Mouse (Mus musculus) small intestine, adult 2 months (tissue): ENCODE data around the gene Rspo4. TPM values are rescaled to one million over a fixed set of nuclear protein-coding genes. Genes with fewer than 3 reads are reported as not detected.

ENCODE experiments used
- H3K27ac ChIP-seq: fragments of 200-500 bp; 2 replicates; pipeline ENCODE4 v1.5.1; 2012; ENCODE audit warnings: low read depth, low read length, control low read depth, inconsistent platforms; ENCODE audit not compliant: insufficient read depth
- H3K27me3 ChIP-seq: fragments of 200-500 bp; 2 replicates; pipeline ENCODE4 v1.6.1; 2012; ENCODE audit warnings: mild to moderate bottlenecking, moderate library complexity, low read length, inconsistent platforms; ENCODE audit not compliant: control insufficient read depth, insufficient read depth
- H3K36me3 ChIP-seq: fragments of 200-500 bp; 2 replicates; pipeline ENCODE4 v1.6.1; 2012; ENCODE audit warnings: mild to moderate bottlenecking, low read length, control low read depth, inconsistent platforms; ENCODE audit not compliant: control insufficient read depth, insufficient read depth
- H3K4me1 ChIP-seq: fragments of 200-500 bp; 2 replicates; pipeline ENCODE4 v1.6.1; 2012; ENCODE audit warnings: low read length, inconsistent platforms, mixed read lengths; ENCODE audit not compliant: control insufficient read depth, insufficient read depth, insufficient read length
- H3K4me3 ChIP-seq: fragments of 200-500 bp; 2 replicates; pipeline ENCODE4 v1.5.1; 2012; ENCODE audit warnings: low read depth, mild to moderate bottlenecking, control low read depth, inconsistent platforms, low read length, moderate library complexity
- CTCF ChIP-seq: fragments of 200-500 bp; IDR thresholded peaks from 2 replicates; pipeline ENCODE4 v1.5.1; 2012; ENCODE audit warnings: low read depth, mild to moderate bottlenecking, control low read depth, inconsistent platforms, low read length, moderate library complexity, mixed read lengths; ENCODE audit not compliant: insufficient replicate concordance, insufficient read length; ENCODE audit errors: extremely low read depth
- POLR2A ChIP-seq: fragments of 200-500 bp; IDR thresholded peaks from 2 replicates; pipeline ENCODE4 v1.6.1; 2012; ENCODE audit warnings: low read depth, mild to moderate bottlenecking, control low read depth, inconsistent platforms, low read length, moderate library complexity
- WGBS: fragments of 180-500 bp; shearing (Covaris S2); methylation state at CpG from one replicate; pipeline ENCODE4 v1.1.7; 2018; 5-methylcytosine and 5-hydroxymethylcytosine counted together
- polyA plus RNA-seq: library from polyadenylated mRNA; depleted of rRNA; stranded (reverse); fragments of >200 nt; gene quantifications from 2 replicates; pipeline ENCODE4 v1.2.3, GENCODE M21; 2012; rRNA removed

The Rspo4 gene
- 0.04 TPM in 1 of 2 replicates, not detected in the other for polyA plus RNA-seq

GRCm38 (mm10) chr2:151842648-151843226, at the start of gene Rspo4:
Gene Rspo4, plus strand, starts transcription at chr2:151842927.
- Histone ChIP-seq H3K36me3 (no peaks in the 10 kb centered on the region), H3K27ac (no peak within 1 kb of the TSS), H3K27me3 (peaks cover 11% of the 10 kb centered on the region; the same call in 1 of the 2 replicates), H3K4me1 (no peaks in the 10 kb centered on the region), H3K4me3 (no peak within 1 kb of the TSS)
- TF ChIP-seq CTCF, result no peak
- TF ChIP-seq POLR2A, result no peak
- 2% methylated on average over 49 of the region's 50 CpGs for WGBS

- 67% methylated on average over 4 of the region's 4 CpGs for WGBS
- Histone ChIP-seq H3K4me1 (no peaks in the 10 kb centered on the region), H3K27ac (no peak overlapping the region), H3K4me3 (no peak overlapping the region), H3K36me3 (no peaks in the 10 kb centered on the region), H3K27me3 (no peaks in the 10 kb centered on the region)
- TF ChIP-seq CTCF (no peak), POLR2A (no peak)
Observed at GRCm38 (mm10) chr2:151815586-151815985, 27.1 kb upstream of the Rspo4 start.

GRCm38 (mm10) chr2:151862257-151862810, 19.6 kb downstream of the Rspo4 start:
- TF ChIP-seq POLR2A (no peak), CTCF (peak; percentile 40; the same call in 1 of the 2 replicates)
- WGBS, result 36% methylated on average over 5 of the region's 5 CpGs
- no peaks in the 10 kb centered on the region for H3K36me3 ChIP-seq
- H3K27me3 ChIP-seq, result no peaks in the 10 kb centered on the region
- no peak overlapping the region for H3K4me3 ChIP-seq
- H3K4me1 ChIP-seq, result no peaks in the 10 kb centered on the region
- H3K27ac ChIP-seq, result no peak overlapping the region

GRCm38 (mm10) chr2:151864941-151865340, 22.2 kb downstream of the Rspo4 start:
- no peak overlapping the region for H3K4me3 ChIP-seq
- H3K27ac ChIP-seq, result no peak overlapping the region
- TF ChIP-seq CTCF (no peak), POLR2A (no peak)
- H3K27me3 ChIP-seq, result no peaks in the 10 kb centered on the region
- 84% methylated on average over 6 of the region's 6 CpGs for WGBS
- no peaks in the 10 kb centered on the region for H3K4me1 ChIP-seq
- no peaks in the 10 kb centered on the region for H3K36me3 ChIP-seq

GRCm38 (mm10) chr2:151866487-151866886, 23.8 kb downstream of the Rspo4 start:
- 31% methylated on average over 4 of the region's 4 CpGs for WGBS
- peak; percentile 51; the same call in 1 of the 2 replicates for TF ChIP-seq CTCF
- TF ChIP-seq POLR2A, result no peak
- Histone ChIP-seq H3K27ac (no peak overlapping the region), H3K4me3 (no peak overlapping the region), H3K4me1 (no peaks in the 10 kb centered on the region), H3K36me3 (no peaks in the 10 kb centered on the region), H3K27me3 (no peaks in the 10 kb centered on the region)

GRCm38 (mm10) chr2:151868196-151868595, 25.5 kb downstream of the Rspo4 start:
- no peak for TF ChIP-seq POLR2A
- Histone ChIP-seq H3K4me1 (no peaks in the 10 kb centered on the region), H3K27me3 (no peaks in the 10 kb centered on the region), H3K36me3 (no peaks in the 10 kb centered on the region), H3K27ac (no peak overlapping the region), H3K4me3 (no peak overlapping the region)
- WGBS, result 80% methylated on average over 8 of the region's 8 CpGs

GRCm38 (mm10) chr2:151874551-151874950, 31.8 kb downstream of the Rspo4 start:
- TF ChIP-seq POLR2A (no peak), CTCF (no peak)

More at GRCm38 (mm10) chr2:151874551-151874950, 31.8 kb downstream of the Rspo4 start:
- Histone ChIP-seq H3K27me3 (no peaks in the 10 kb centered on the region), H3K36me3 (no peaks in the 10 kb centered on the region), H3K27ac (no peak overlapping the region), H3K4me3 (no peak overlapping the region), H3K4me1 (no peaks in the 10 kb centered on the region)
